Mouse (Mus musculus) midbrain, embryonic 10.5 days (tissue): Measurements from ENCODE around the gene Fam92b. TPM values are rescaled to one million over a fixed set of nuclear protein-coding genes. Genes with fewer than 3 reads are reported as not detected.

Experiments used
- DNase-seq: peaks from one replicate; pipeline ENCODE4 v3.0.0-alpha.2; 2017; ENCODE audit warnings: low spot score
- H3K27ac ChIP-seq: fragments of 300-500 bp; sonication (generic); replicated peaks from 2 replicates; pipeline ENCODE4 v1.5.1; 2016; ENCODE audit warnings: mild to moderate bottlenecking
- H3K27me3 ChIP-seq: fragments of 300-500 bp; sonication (generic); 2 replicates; pipeline ENCODE4 v1.6.1; 2016; ENCODE audit warnings: low read depth, mild to moderate bottlenecking; ENCODE audit not compliant: poor library complexity, severe bottlenecking
- H3K36me3 ChIP-seq: fragments of 300-500 bp; sonication (generic); 2 replicates; pipeline ENCODE4 v1.6.1; 2016; ENCODE audit warnings: mild to moderate bottlenecking, moderate library complexity
- H3K4me1 ChIP-seq: fragments of 300-500 bp; sonication (generic); 2 replicates; pipeline ENCODE4 v1.6.1; 2016
- H3K4me3 ChIP-seq: fragments of 300-500 bp; sonication (generic); 2 replicates; pipeline ENCODE4 v1.5.1; 2016; ENCODE audit warnings: mild to moderate bottlenecking, moderate library complexity
- H3K9me3 ChIP-seq: fragments of 300-500 bp; sonication (generic); replicated peaks from 2 replicates; pipeline ENCODE4 v1.6.1; 2016; ENCODE audit warnings: mild to moderate bottlenecking
- WGBS: fragments of 180-500 bp; shearing (Covaris S2); methylation state at CpG from one replicate; pipeline ENCODE4 v1.1.7; 2016; 5-methylcytosine and 5-hydroxymethylcytosine counted together
- polyA plus RNA-seq: library from polyadenylated mRNA; unstranded; fragments of >200 nt; fragmentation: Nextera tagmentation; extraction: Ambion mirVana; gene quantifications from 2 replicates; pipeline ENCODE4 v1.2.1, GENCODE M21; 2016

Fam92b gene
- polyA plus RNA-seq, 1 experiment from 2014 or later, result 2.6 TPM

GRCm38 (mm10) chr8:120207364-120207763 lies 30.1 kb upstream of the Fam92b start:
- H3K4me3 ChIP-seq, result no peak overlapping the region
- H3K27me3 ChIP-seq, result peaks cover 14% of the 10 kb centered on the region
- no peak for DNase-seq
- H3K9me3 ChIP-seq, result no peaks in the 10 kb centered on the region
- H3K4me1 ChIP-seq, result peaks cover 38% of the 10 kb centered on the region
- H3K27ac ChIP-seq, result no peak overlapping the region
- no peaks in the 10 kb centered on the region for H3K36me3 ChIP-seq
- 86% methylated on average over 8 of the region's 8 CpGs for WGBS

GRCm38 (mm10) chr8:120205916-120206315 lies 28.6 kb upstream of the Fam92b start:
- Histone ChIP-seq H3K9me3 (no peaks in the 10 kb centered on the region), H3K27me3 (peaks cover 11% of the 10 kb centered on the region), H3K4me3 (no peak overlapping the region), H3K36me3 (no peaks in the 10 kb centered on the region), H3K4me1 (peaks cover 28% of the 10 kb centered on the region), H3K27ac (0 out of 2 replicates have a peak overlapping the region, but pooled peaks have one; percentile 6)
- DNase-seq, result no peak
- 81% methylated on average over 9 of the region's 9 CpGs for WGBS

DNA sequence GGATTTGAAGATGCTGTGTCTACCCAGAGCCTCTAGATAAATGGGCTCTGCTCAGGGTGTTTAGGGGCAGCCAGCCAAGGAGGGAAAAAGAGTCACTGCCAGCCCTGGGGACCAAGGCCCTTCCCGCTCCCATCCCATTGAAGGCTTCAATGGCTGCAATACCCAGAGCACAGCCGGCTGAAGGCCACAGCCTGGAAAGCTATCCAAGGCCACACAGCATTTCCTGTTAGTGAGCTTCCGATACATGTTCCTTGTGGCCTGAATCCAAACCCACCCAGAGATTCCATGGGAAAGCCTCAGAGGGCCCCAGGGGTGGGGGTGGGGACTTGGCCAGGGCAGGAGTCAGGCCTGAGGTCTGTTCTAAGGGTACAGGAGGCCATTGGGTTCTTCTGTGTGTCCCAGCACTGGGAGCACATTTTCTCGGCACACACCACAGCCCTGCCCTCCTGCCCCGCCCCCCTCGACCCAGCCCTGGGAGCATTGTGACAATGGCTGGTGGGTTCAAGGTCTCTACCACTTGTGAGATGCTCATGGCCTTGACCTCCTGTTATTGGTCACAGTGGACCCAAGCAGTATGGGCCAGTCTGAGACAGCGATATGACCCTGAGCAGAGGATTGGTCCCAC lies 27.6 kb upstream of the Fam92b start:
- DNase-seq, result no peak
- WGBS, result 78% methylated on average over 7 of the region's 7 CpGs

DNA sequence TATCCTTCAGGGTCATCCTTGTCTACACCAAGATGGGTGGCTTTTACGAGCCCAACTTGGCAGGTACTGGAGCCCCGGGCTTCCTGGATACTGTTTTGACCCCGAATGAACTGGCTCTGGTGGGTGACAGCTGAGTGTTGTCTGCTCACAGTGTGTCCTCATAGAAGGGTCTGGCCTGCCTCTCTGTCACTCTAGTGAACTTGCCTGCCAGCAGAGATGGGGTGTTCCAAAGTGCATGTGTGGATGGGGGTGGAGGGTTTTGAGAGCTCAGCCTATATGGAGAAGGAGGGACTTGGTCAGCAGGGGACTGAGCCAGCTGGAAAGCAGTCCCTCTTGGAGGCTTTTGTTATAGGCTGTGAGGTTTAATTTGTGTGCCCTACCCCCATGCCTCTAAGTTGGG lies 25.3 kb upstream of the Fam92b start:
- 81% methylated on average over 3 of the region's 3 CpGs for WGBS
- no peaks in the 10 kb centered on the region for H3K36me3 ChIP-seq
- peaks cover 10% of the 10 kb centered on the region for H3K9me3 ChIP-seq
- H3K27me3 ChIP-seq, result no peaks in the 10 kb centered on the region
- no peak overlapping the region for H3K4me3 ChIP-seq
- H3K4me1 ChIP-seq, result peaks cover 10% of the 10 kb centered on the region
- DNase-seq, result no peak
- no peak overlapping the region for H3K27ac ChIP-seq

More for the DNA sequence above, 27.6 kb upstream of the Fam92b start:
- Histone ChIP-seq H3K36me3 (no peaks in the 10 kb centered on the region), H3K9me3 (peaks cover 6% of the 10 kb centered on the region), H3K27ac (peak overlapping the region; percentile 3; the same call in 1 of the 2 replicates), H3K4me3 (no peak overlapping the region), H3K4me1 (peaks cover 18% of the 10 kb centered on the region), H3K27me3 (0 out of 2 replicates have a peak, but pooled peaks cover 2% of the 10 kb centered on the region)

DNA sequence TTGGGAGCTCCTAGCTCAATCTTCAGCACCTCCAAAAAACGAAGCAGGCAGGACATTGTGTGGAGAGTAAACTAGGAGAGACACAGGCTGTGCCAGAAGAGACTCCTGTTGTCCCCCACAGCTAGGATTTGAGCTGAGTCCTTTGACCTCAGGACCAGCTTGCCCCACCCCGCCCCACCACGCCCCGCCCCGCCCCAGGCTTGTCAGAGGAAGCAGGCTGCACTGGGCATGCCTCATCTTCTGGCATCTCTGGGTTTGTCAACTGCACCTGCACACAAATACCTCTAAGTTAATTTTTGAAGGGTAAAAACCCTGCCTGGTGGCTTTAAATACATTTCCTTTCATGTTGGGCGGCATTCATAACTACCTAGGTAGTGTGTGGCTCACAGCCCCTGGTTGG lies 24.1 kb upstream of the Fam92b start:
- peaks cover 10% of the 10 kb centered on the region for H3K4me1 ChIP-seq
- H3K27ac ChIP-seq, result no peak overlapping the region
- H3K36me3 ChIP-seq, result no peaks in the 10 kb centered on the region
- H3K27me3 ChIP-seq, result no peaks in the 10 kb centered on the region
- no peak overlapping the region for H3K4me3 ChIP-seq
- no peak for DNase-seq
- H3K9me3 ChIP-seq, result peaks cover 10% of the 10 kb centered on the region
- 85% methylated on average over 6 of the region's 6 CpGs for WGBS

DNA sequence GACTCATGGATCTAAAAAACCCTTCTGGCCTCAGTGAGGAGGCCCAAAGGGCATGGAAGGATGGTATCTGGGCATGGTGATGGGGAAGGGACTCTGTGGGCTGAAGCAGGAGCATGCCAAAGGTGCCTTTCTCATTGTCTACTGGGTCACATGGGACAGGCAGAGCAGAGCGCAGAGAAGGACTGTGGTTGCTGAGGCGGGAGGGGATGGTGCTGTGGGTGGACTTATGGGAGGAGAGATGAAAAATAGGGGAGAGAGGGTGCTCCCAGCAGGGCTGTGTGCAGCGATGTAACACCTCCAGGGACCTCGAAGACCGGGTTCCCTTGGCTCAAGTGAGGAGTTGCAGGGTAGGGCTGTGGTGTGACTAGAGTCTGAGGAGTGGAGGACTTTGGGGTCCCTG lies 14.9 kb upstream of the Fam92b start:
- Histone ChIP-seq H3K4me1 (peaks cover 29% of the 10 kb centered on the region), H3K27ac (peak overlapping the region; percentile 77; the same call in 1 of the 2 replicates), H3K27me3 (no peaks in the 10 kb centered on the region), H3K36me3 (no peaks in the 10 kb centered on the region), H3K4me3 (no peak overlapping the region), H3K9me3 (peaks cover 8% of the 10 kb centered on the region; the same call in 1 of the 2 replicates)
- 91% methylated on average over 5 of the region's 5 CpGs for WGBS
- no peak for DNase-seq

GRCm38 (mm10) chr8:120191633-120192032 lies 14.4 kb upstream of the Fam92b start:
- Histone ChIP-seq H3K4me1 (peaks cover 31% of the 10 kb centered on the region), H3K27me3 (no peaks in the 10 kb centered on the region), H3K9me3 (peaks cover 8% of the 10 kb centered on the region; the same call in 1 of the 2 replicates), H3K4me3 (no peak overlapping the region), H3K27ac (peak overlapping the region; percentile 77), H3K36me3 (no peaks in the 10 kb centered on the region)
- 93% methylated on average over 5 of the region's 5 CpGs for WGBS
- no peak for DNase-seq

DNA sequence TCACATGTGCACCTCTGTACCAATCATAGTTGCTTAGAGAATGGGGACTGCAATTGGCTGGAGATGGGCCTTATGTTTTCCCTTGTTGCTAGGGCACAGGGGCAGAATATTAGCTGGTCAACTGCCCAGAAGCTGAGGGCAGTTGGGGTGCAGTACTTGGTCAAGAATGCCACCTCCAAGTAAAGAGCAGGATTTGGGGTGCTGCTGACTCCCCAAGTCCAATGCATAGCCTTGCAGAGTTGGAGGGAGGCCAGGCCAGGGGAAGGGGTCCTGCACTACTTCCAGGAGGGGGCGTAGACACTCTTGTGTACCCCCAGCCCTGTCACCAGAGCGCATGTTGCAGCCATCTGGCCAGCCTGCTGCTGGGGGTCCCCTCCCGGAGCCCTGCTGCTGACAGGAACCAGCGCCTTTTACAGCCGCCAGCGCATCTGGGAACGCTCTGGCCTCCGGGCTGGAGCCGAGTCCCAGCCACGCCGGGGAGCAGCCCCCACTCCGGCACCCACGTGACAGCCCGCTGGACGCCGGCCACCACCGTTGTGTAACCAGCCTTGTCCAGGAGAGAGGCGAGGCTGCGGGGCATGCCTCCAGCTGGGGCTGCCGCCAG lies 13.6 kb upstream of the Fam92b start:
- DNase-seq, result no peak

DNA sequence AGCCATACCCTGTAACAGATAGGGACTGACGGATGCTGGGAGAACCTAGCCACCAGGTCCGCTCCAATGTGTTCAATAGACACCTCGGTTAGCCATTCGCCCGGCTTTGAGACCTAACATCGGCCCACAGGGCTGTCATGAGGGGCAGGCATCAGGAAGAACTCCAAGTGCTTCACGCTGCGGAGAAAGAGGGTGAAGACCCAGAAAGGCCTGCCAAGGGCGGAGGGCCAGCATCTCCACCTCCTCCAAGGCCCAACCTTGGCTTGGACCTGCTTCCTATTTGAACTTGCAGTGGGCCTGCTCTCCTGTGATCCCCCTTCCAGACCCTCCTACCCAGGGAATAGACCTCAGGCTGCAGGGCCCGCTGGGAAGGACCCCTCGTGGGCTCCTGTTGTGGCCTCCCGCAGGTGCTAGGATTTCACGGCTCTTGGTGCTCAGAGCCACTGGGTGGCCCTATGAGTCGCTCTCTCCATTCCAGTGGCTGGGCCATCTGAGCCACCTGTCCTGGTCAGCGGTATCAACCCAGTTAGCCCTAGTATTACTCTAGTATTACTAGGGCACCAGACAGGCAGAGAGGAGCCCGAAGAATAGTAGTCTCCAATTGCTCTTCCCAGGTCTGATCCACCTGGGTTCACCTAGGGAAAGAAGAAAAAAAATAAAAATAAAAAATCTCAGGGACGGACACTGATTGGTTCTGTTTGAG lies 13.0 kb upstream of the Fam92b start:
- Histone ChIP-seq H3K4me1 (peaks cover 44% of the 10 kb centered on the region), H3K27me3 (no peaks in the 10 kb centered on the region), H3K36me3 (no peaks in the 10 kb centered on the region), H3K27ac (peak overlapping the region; percentile 42; the same call in 1 of the 2 replicates), H3K9me3 (peaks cover 8% of the 10 kb centered on the region; the same call in 1 of the 2 replicates), H3K4me3 (no peak overlapping the region)
- DNase-seq, result no peak
- 85% methylated on average over 17 of the region's 17 CpGs for WGBS

More for the DNA sequence above, 13.6 kb upstream of the Fam92b start:
- H3K27me3 ChIP-seq, result no peaks in the 10 kb centered on the region
- WGBS, result 69% methylated on average over 20 of the region's 20 CpGs
- H3K27ac ChIP-seq, result peak overlapping the region; percentile 77
- peaks cover 38% of the 10 kb centered on the region for H3K4me1 ChIP-seq
- H3K9me3 ChIP-seq, result peaks cover 8% of the 10 kb centered on the region; the same call in 1 of the 2 replicates
- H3K4me3 ChIP-seq, result peak overlapping the region; percentile 28
- H3K36me3 ChIP-seq, result no peaks in the 10 kb centered on the region

DNA sequence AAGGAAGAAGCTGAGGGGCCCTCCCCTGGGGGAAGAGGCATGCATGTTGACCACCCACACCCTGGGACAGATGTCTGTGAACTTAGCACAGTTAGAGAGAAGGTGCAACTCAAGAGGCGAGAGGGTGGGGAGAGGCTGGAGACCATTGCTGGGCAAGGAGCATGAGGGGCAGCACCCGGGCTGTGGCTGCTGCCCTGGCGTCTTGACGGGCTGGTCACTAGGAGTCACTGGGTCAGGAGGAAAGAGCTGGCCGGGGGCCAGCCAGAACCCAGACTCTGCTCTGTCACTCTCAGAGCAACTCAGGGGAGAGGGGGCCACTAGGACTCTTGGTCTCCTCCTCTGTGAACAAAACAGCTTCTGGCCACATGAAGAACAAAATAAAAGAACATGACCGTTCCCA lies 12.2 kb upstream of the Fam92b start:
- peaks cover 7% of the 10 kb centered on the region; the same call in 1 of the 2 replicates for H3K27me3 ChIP-seq
- 87% methylated on average over 6 of the region's 6 CpGs for WGBS
- H3K9me3 ChIP-seq, result peaks cover 8% of the 10 kb centered on the region; the same call in 1 of the 2 replicates
- no peak overlapping the region for H3K4me3 ChIP-seq
- H3K4me1 ChIP-seq, result peaks cover 53% of the 10 kb centered on the region
- no peaks in the 10 kb centered on the region for H3K36me3 ChIP-seq
- peak overlapping the region; percentile 58 for H3K27ac ChIP-seq
- no peak for DNase-seq

DNA sequence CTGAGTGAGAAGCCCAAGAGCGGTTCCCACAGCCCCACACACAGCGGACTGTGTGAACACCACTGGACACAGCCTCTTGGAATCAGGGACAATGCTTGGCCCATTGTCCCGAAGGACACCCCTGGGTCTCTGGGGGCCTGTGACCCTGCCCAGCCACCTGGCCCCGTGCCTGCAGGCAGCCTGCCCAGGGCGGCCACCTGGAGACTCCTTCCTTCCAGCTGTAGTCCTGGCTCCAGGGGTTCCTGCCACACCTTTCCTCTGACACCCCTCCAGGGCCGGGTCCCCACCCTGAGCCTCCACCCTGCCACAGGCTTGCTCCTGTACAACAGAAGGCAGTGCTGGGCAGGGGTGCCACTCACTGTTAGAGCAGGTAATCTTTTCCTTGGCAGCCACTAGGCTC lies 11.2 kb upstream of the Fam92b start:
- Histone ChIP-seq H3K4me3 (no peak overlapping the region), H3K36me3 (no peaks in the 10 kb centered on the region), H3K4me1 (peaks cover 58% of the 10 kb centered on the region), H3K9me3 (peaks cover 8% of the 10 kb centered on the region; the same call in 1 of the 2 replicates), H3K27ac (peak overlapping the region; percentile 50; the same call in 1 of the 2 replicates), H3K27me3 (peaks cover 13% of the 10 kb centered on the region; the same call in 1 of the 2 replicates)
- 82% methylated on average over 6 of the region's 6 CpGs for WGBS
- no peak for DNase-seq

- no peak overlapping the region for H3K4me3 ChIP-seq
- H3K4me1 ChIP-seq, result peaks cover 55% of the 10 kb centered on the region
- H3K27ac ChIP-seq, result peak overlapping the region; percentile 76
- no peaks in the 10 kb centered on the region for H3K36me3 ChIP-seq
- 63% methylated on average over 8 of the region's 8 CpGs for WGBS
- H3K9me3 ChIP-seq, result no peaks in the 10 kb centered on the region
- H3K27me3 ChIP-seq, result peaks cover 13% of the 10 kb centered on the region; the same call in 1 of the 2 replicates
- DNase-seq, result no peak
Measured at GRCm38 (mm10) chr8:120186454-120186853, 9.2 kb upstream of the Fam92b start.
